In genomic region chr11:36531614-36532013, GRCm38 (mm10) we compare ENCODE assay signal across 24 mouse cellular contexts.
"Had no signal": no experiment of that assay in that cellular context is flagged by ENCODE, and none has a peak within 500 bp of the region (broad histone marks: within the 10 kb centered on the region; RNA-seq: fewer than 3 reads in every experiment).

No protein-coding gene starts in this region.

- H3K4me3 ChIP-seq: layer of hippocampus, adult 2 months; limb, embryonic 10.5 days; limb, embryonic 13.5 days; liver, embryonic 12.5 days; liver, embryonic 15.5 days; lung, embryonic 15.5 days; megakaryocyte, embryonic 14.5 days; midbrain, embryonic 10.5 days; midbrain, embryonic 13.5 days; myocyte; neural tube, embryonic 13.5 days; stomach, embryonic 15.5 days had no signal

- DNase-seq: layer of hippocampus, adult 9-11 months; liver; lung, adult 18-20 months; lung, postnatal 10 days; lung, postnatal 36 days; retina, postnatal 1 day; right cerebral cortex, postnatal 25 days; spleen, adult 18-20 months; thymus, postnatal 25 days had no signal

- ATAC-seq: inflammation-experienced regulatory T-cells, adult 6 months; intestine, embryonic 16.5 days; liver, embryonic 12.5 days; midbrain, embryonic 13.5 days; midbrain, embryonic 16.5 days had no signal

- H3K4me2 ChIP-seq: limb, embryonic 13.5 days; liver, embryonic 12.5 days; liver, embryonic 15.5 days; lung, embryonic 15.5 days; midbrain, embryonic 13.5 days; neural tube, embryonic 13.5 days; stomach, embryonic 15.5 days had no signal

- H3K36me3 ChIP-seq: limb, embryonic 10.5 days; limb, embryonic 13.5 days; liver, embryonic 12.5 days; liver, embryonic 15.5 days; lung, embryonic 15.5 days; midbrain, embryonic 10.5 days; midbrain, embryonic 13.5 days; neural tube, embryonic 13.5 days; stomach, embryonic 15.5 days had no signal

- H3K4me1 ChIP-seq: limb, embryonic 13.5 days; liver, embryonic 12.5 days; liver, embryonic 15.5 days; megakaryocyte, embryonic 14.5 days; stomach, embryonic 15.5 days had no signal

- H3K27me3 ChIP-seq: limb, embryonic 13.5 days; liver, embryonic 12.5 days; liver, embryonic 15.5 days; lung, embryonic 15.5 days; megakaryocyte, embryonic 14.5 days; midbrain, embryonic 13.5 days; neural tube, embryonic 13.5 days; stomach, embryonic 15.5 days had no signal

- H3K27ac ChIP-seq: layer of hippocampus, adult 2 months; limb, embryonic 10.5 days; limb, embryonic 13.5 days; liver, embryonic 12.5 days; liver, embryonic 15.5 days; lung, embryonic 15.5 days; midbrain, embryonic 10.5 days; midbrain, embryonic 13.5 days; neural tube, embryonic 13.5 days; stomach, embryonic 15.5 days had no signal

- H3K9ac ChIP-seq: limb, embryonic 13.5 days; liver, embryonic 12.5 days; liver, embryonic 15.5 days; lung, embryonic 15.5 days; midbrain, embryonic 13.5 days; neural tube, embryonic 13.5 days; stomach, embryonic 15.5 days had no signal

- H3K9me3 ChIP-seq: limb, embryonic 10.5 days; limb, embryonic 13.5 days; liver, embryonic 12.5 days; liver, embryonic 15.5 days; lung, embryonic 15.5 days; midbrain, embryonic 10.5 days; midbrain, embryonic 13.5 days; neural tube, embryonic 13.5 days; stomach, embryonic 15.5 days had no signal
